Mouse (Mus musculus): ENCODE measurements around the gene Gm17728.

- TF ChIP-seq POLR2A (IDR thresholded peaks at IDR 0.05; ENCODE audit: borderline replicate concordance, extremely low read depth, low read depth, low read length) (no peak), CTCF (IDR thresholded peaks at IDR 0.05; ENCODE audit: insufficient read depth, low read length) (no peak)
These were observed 34.5 kb downstream of the Gm17728 start for GRCm38 (mm10) chr17:9456406-9456805.

All from lung, adult 2 months (tissue).